Mouse (Mus musculus): ENCODE results near the gene Lmnb2. TPM values are rescaled to one million over a fixed set of nuclear protein-coding genes. Genes with fewer than 3 reads are reported as not detected.
A peak's percentile ranks its signal among the peaks of the same experiment; 100 is the strongest.

Lmnb2 gene
- polyA plus RNA-seq, 1 experiment: 8.5 TPM

- TF ChIP-seq CTCF (conservative IDR thresholded peaks at IDR 0.05; ENCODE audit: insufficient read depth, insufficient read length, low read depth, low read length) (no peak), POLR2A (IDR thresholded peaks at IDR 0.05; ENCODE audit: low read depth, low read length) (peak; percentile 98)
- H3K4me3 ChIP-seq (ENCODE audit: insufficient read depth, low read depth, low read length): peak within 1 kb of the TSS; percentile 71
- 2% methylated on average over 56 of the region's 56 CpGs for WGBS
- peak within 1 kb of the TSS; percentile 53 for H3K27ac ChIP-seq (ENCODE audit: insufficient read depth, low read depth, low read length)
- no peaks in the 10 kb centered on the region for H3K36me3 ChIP-seq (ENCODE audit: control insufficient read depth, insufficient read depth, low read length)
- peaks cover 8% of the 10 kb centered on the region; the same call in 1 of the 2 replicates for H3K4me1 ChIP-seq (ENCODE audit: control insufficient read depth, insufficient read depth, low read length)
- DNase-seq: peak; percentile 99
- H3K27me3 ChIP-seq (replicated peaks; ENCODE audit: control insufficient read depth, insufficient read depth, low read length): no peaks in the 10 kb centered on the region
Observed at GRCm38 (mm10) chr10:80929299-80930226, 11.5 kb upstream of the Lmnb2 start, which contains the start of gene Gadd45b. TSS of gene Gadd45b (plus strand) at chr10:80930073.

DNA sequence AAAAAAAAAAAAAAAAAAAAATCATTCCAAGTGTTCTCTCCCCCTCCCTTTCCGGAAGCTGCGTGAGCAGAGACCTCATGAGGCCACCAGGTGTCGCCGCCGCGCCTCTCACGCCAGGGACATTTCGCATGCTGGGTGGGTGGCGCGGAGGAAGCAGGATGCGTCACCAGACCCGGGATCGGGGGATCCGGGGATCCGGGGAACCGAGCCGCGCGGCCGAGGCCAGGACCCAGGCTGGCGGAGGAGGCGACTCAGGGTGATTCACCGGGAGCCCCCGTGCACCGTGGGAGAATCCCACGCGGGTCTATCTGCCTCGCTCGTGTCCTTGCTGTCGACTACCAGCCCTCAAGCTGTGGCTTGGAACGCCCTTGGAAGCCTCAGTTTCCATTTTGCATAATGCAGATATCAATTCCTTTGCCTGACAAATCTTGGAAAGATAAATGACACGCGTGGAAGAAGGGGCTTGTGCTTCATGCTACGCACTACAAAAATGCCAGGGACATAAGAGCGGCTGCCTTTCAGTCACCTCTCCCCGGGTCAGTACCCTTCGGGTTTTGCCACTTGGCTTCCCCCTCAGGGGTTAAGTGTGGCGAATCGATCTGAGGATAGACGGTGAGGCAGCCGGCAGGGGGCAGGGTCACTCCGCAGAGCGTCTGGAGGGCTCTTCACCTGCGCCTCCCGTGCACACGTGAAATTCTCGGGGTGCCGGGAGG is 10.7 kb upstream of the Lmnb2 start:
- TF ChIP-seq CTCF (conservative IDR thresholded peaks at IDR 0.05; ENCODE audit: insufficient read depth, insufficient read length, low read depth, low read length): peak; percentile 80
- no peak for TF ChIP-seq POLR2A (IDR thresholded peaks at IDR 0.05; ENCODE audit: low read depth, low read length)
- peak overlapping the region; percentile 61 for H3K4me3 ChIP-seq (ENCODE audit: insufficient read depth, low read depth, low read length)
- WGBS: 1% methylated on average over 48 of the region's 48 CpGs
- no peaks in the 10 kb centered on the region for H3K27me3 ChIP-seq (replicated peaks; ENCODE audit: control insufficient read depth, insufficient read depth, low read length)
- DNase-seq: peak; percentile 93
- peak overlapping the region; percentile 53; the same call in 1 of the 2 replicates for H3K27ac ChIP-seq (ENCODE audit: insufficient read depth, low read depth, low read length)
- no peaks in the 10 kb centered on the region for H3K36me3 ChIP-seq (ENCODE audit: control insufficient read depth, insufficient read depth, low read length)
- peaks cover 7% of the 10 kb centered on the region; the same call in 1 of the 2 replicates for H3K4me1 ChIP-seq (ENCODE audit: control insufficient read depth, insufficient read depth, low read length)

DNA sequence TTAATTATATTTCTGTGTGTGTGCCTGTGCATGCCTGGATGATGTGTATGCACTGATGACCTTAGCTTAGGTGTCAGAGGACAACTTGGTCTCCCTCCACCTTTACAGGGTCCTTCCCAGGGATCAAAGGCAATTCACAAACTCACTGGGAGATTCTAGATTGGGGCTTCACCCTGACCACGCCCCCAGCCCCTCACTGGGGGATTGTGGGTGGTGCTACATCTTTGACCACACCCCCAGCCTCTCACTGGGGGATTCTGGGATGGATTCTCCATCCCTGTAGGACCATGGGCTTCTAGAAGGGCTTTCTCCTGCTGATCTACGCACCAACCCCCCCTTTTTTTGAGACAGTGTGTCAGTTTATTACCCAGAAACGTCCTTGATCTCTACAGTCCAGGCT is 7.4 kb upstream of the Lmnb2 start:
- no peak for TF ChIP-seq CTCF (conservative IDR thresholded peaks at IDR 0.05; ENCODE audit: insufficient read depth, insufficient read length, low read depth, low read length)
- no peak for TF ChIP-seq POLR2A (IDR thresholded peaks at IDR 0.05; ENCODE audit: low read depth, low read length)
- Histone ChIP-seq H3K4me3 (ENCODE audit: insufficient read depth, low read depth, low read length) (no peak overlapping the region), H3K27ac (ENCODE audit: insufficient read depth, low read depth, low read length) (no peak overlapping the region), H3K36me3 (ENCODE audit: control insufficient read depth, insufficient read depth, low read length) (no peaks in the 10 kb centered on the region), H3K4me1 (ENCODE audit: control insufficient read depth, insufficient read depth, low read length) (peaks cover 5% of the 10 kb centered on the region; the same call in 1 of the 2 replicates), H3K27me3 (replicated peaks; ENCODE audit: control insufficient read depth, insufficient read depth, low read length) (no peaks in the 10 kb centered on the region)
- DNase-seq: no peak
- WGBS: 57% methylated on average over 3 of the region's 3 CpGs

GRCm38 (mm10) chr10:80921923-80922322 is 3.9 kb upstream of the Lmnb2 start:
- no peak overlapping the region for H3K27ac ChIP-seq (ENCODE audit: insufficient read depth, low read depth, low read length)
- 12% methylated on average over 16 of the region's 16 CpGs for WGBS
- H3K27me3 ChIP-seq (replicated peaks; ENCODE audit: control insufficient read depth, insufficient read depth, low read length): no peaks in the 10 kb centered on the region
- no peak for TF ChIP-seq POLR2A (IDR thresholded peaks at IDR 0.05; ENCODE audit: low read depth, low read length)
- no peak for TF ChIP-seq CTCF (conservative IDR thresholded peaks at IDR 0.05; ENCODE audit: insufficient read depth, insufficient read length, low read depth, low read length)
- H3K4me1 ChIP-seq (ENCODE audit: control insufficient read depth, insufficient read depth, low read length): no peaks in the 10 kb centered on the region
- H3K4me3 ChIP-seq (ENCODE audit: insufficient read depth, low read depth, low read length): peak overlapping the region; percentile 40
- no peaks in the 10 kb centered on the region for H3K36me3 ChIP-seq (ENCODE audit: control insufficient read depth, insufficient read depth, low read length)
- DNase-seq: peak; percentile 54

DNA sequence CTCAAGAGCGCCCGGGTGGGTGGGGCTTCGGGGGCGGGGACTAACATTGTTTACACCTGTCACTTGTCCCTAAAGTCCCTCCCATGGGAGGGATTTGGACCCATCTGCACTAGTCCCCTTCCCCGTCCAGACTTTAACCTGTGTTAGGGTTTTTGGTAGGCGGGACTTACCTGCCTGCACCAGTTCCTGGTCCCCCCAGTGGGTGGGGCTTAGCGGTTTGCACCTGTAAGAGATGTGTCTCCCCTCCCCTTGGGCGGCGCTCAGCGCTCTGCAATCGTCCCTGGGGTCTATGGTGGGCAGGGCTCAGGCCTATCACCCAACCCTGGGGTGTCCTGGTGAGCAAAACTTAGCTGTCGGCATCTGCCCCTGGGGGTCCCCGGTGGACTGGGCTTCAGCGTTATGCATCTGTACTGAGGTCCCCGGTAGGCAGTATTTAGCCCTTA is 688 bp downstream of the Lmnb2 start:
- H3K36me3 ChIP-seq (ENCODE audit: control insufficient read depth, insufficient read depth, low read length): no peaks in the 10 kb centered on the region
- H3K4me1 ChIP-seq (ENCODE audit: control insufficient read depth, insufficient read depth, low read length): 0 out of 2 replicates have a peak, but pooled peaks cover 7% of the 10 kb centered on the region
- H3K27ac ChIP-seq (ENCODE audit: insufficient read depth, low read depth, low read length): no peak overlapping the region
- no peak for TF ChIP-seq POLR2A (IDR thresholded peaks at IDR 0.05; ENCODE audit: low read depth, low read length)
- peak; percentile 63 for DNase-seq
- under 1% methylated on average over 15 of the region's 15 CpGs for WGBS
- H3K27me3 ChIP-seq (replicated peaks; ENCODE audit: control insufficient read depth, insufficient read depth, low read length): no peaks in the 10 kb centered on the region
- peak overlapping the region; percentile 90 for H3K4me3 ChIP-seq (ENCODE audit: insufficient read depth, low read depth, low read length)

- TF ChIP-seq CTCF (conservative IDR thresholded peaks at IDR 0.05; ENCODE audit: insufficient read depth, insufficient read length, low read depth, low read length) (no peak), POLR2A (IDR thresholded peaks at IDR 0.05; ENCODE audit: low read depth, low read length) (no peak)
- Histone ChIP-seq H3K4me3 (ENCODE audit: insufficient read depth, low read depth, low read length) (no peak overlapping the region), H3K4me1 (ENCODE audit: control insufficient read depth, insufficient read depth, low read length) (0 out of 2 replicates have a peak, but pooled peaks cover 7% of the 10 kb centered on the region), H3K27ac (ENCODE audit: insufficient read depth, low read depth, low read length) (no peak overlapping the region), H3K36me3 (ENCODE audit: control insufficient read depth, insufficient read depth, low read length) (no peaks in the 10 kb centered on the region), H3K27me3 (replicated peaks; ENCODE audit: control insufficient read depth, insufficient read depth, low read length) (no peaks in the 10 kb centered on the region)
- 85% methylated on average over 4 of the region's 4 CpGs for WGBS
- DNase-seq: no peak
Observed at GRCm38 (mm10) chr10:80915736-80916135, 2.3 kb downstream of the Lmnb2 start.

GRCm38 (mm10) chr10:80915260-80915659 is 2.8 kb downstream of the Lmnb2 start:
- Histone ChIP-seq H3K27me3 (replicated peaks; ENCODE audit: control insufficient read depth, insufficient read depth, low read length) (no peaks in the 10 kb centered on the region), H3K4me3 (ENCODE audit: insufficient read depth, low read depth, low read length) (no peak overlapping the region), H3K36me3 (ENCODE audit: control insufficient read depth, insufficient read depth, low read length) (no peaks in the 10 kb centered on the region), H3K4me1 (ENCODE audit: control insufficient read depth, insufficient read depth, low read length) (0 out of 2 replicates have a peak, but pooled peaks cover 7% of the 10 kb centered on the region), H3K27ac (ENCODE audit: insufficient read depth, low read depth, low read length) (no peak overlapping the region)
- TF ChIP-seq CTCF (conservative IDR thresholded peaks at IDR 0.05; ENCODE audit: insufficient read depth, insufficient read length, low read depth, low read length) (no peak), POLR2A (IDR thresholded peaks at IDR 0.05; ENCODE audit: low read depth, low read length) (no peak)
- DNase-seq: no peak
- 61% methylated on average over 2 of the region's 2 CpGs for WGBS

Data from kidney, adult 2 months (tissue).